Mouse (Mus musculus): ENCODE measurements around the gene Peli1.

Gene Peli1

GRCm38 (mm10) chr11:21091067-21091427 lies at the start of gene Peli1:
Gene Peli1 (plus strand): TSS chr11:21091291.
- peak; percentile 89 to 94 for DNase-seq (ENCODE audit: low spot score in 2 of 2)

GRCm38 (mm10) chr11:21042590-21042989 lies 48.5 kb upstream of the Peli1 start:
- no peak for DNase-seq (ENCODE audit: low spot score in 2 of 2)

- no peak for DNase-seq (ENCODE audit: low spot score in 2 of 2)
Measured at GRCm38 (mm10) chr11:21046188-21046587, 44.9 kb upstream of the Peli1 start.

- DNase-seq (ENCODE audit: low spot score in 2 of 2) = no peak
Measured at GRCm38 (mm10) chr11:21047921-21048320, 43.2 kb upstream of the Peli1 start.

- no peak for DNase-seq (ENCODE audit: low spot score in 2 of 2)
Measured at GRCm38 (mm10) chr11:21051716-21052115, 39.4 kb upstream of the Peli1 start.

GRCm38 (mm10) chr11:21054587-21054986 lies 36.5 kb upstream of the Peli1 start:
- DNase-seq (ENCODE audit: low spot score in 2 of 2) = no peak

GRCm38 (mm10) chr11:21056109-21056850 lies 34.8 kb upstream of the Peli1 start:
- no peak for DNase-seq (ENCODE audit: low spot score in 2 of 2)

GRCm38 (mm10) chr11:21057511-21058414 lies 33.3 kb upstream of the Peli1 start:
- no peak for DNase-seq (ENCODE audit: low spot score in 2 of 2)

GRCm38 (mm10) chr11:21058415-21058781 lies 32.7 kb upstream of the Peli1 start:
- no peak for DNase-seq (ENCODE audit: low spot score in 2 of 2)

GRCm38 (mm10) chr11:21060386-21061074 lies 30.6 kb upstream of the Peli1 start:
- no peak for DNase-seq (ENCODE audit: low spot score in 2 of 2)

GRCm38 (mm10) chr11:21061075-21061403 lies 30.1 kb upstream of the Peli1 start:
- no peak for DNase-seq (ENCODE audit: low spot score in 2 of 2)

- no peak for DNase-seq (ENCODE audit: low spot score in 2 of 2)
Measured at GRCm38 (mm10) chr11:21061431-21061830, 29.7 kb upstream of the Peli1 start.

GRCm38 (mm10) chr11:21062071-21062470 lies 29.0 kb upstream of the Peli1 start:
- DNase-seq (ENCODE audit: low spot score in 2 of 2) = no peak

GRCm38 (mm10) chr11:21063271-21063670 lies 27.8 kb upstream of the Peli1 start:
- no peak for DNase-seq (ENCODE audit: low spot score in 2 of 2)

GRCm38 (mm10) chr11:21079400-21079799 lies 11.7 kb upstream of the Peli1 start:
- DNase-seq (ENCODE audit: low spot score in 2 of 2) = no peak

- DNase-seq (ENCODE audit: low spot score in 2 of 2) = peak in 1 of 2 experiments; percentile 38
Measured at GRCm38 (mm10) chr11:21079851-21080362, 11.2 kb upstream of the Peli1 start.

GRCm38 (mm10) chr11:21081169-21081568 lies 9.9 kb upstream of the Peli1 start:
- DNase-seq (ENCODE audit: low spot score in 2 of 2) = no peak

- peak; percentile 52 to 61 for DNase-seq (ENCODE audit: low spot score in 2 of 2)
Measured at GRCm38 (mm10) chr11:21082711-21083110, 8.4 kb upstream of the Peli1 start.

GRCm38 (mm10) chr11:21088356-21088755 lies 2.7 kb upstream of the Peli1 start:
- no peak for DNase-seq (ENCODE audit: low spot score in 2 of 2)

- DNase-seq (ENCODE audit: low spot score in 2 of 2) = no peak
Measured at GRCm38 (mm10) chr11:21089571-21089970, 1.5 kb upstream of the Peli1 start.

- DNase-seq (ENCODE audit: low spot score in 2 of 2) = peak; percentile 32 to 60
Measured at GRCm38 (mm10) chr11:21091428-21092405, 626 bp downstream of the Peli1 start.
